Mouse (Mus musculus): ENCODE measurements around the gene Evx2.
A peak's percentile ranks its signal among the peaks of the same experiment; 100 is the strongest.

The Evx2 gene

GRCm38 (mm10) chr2:74695383-74695782 lies 36.0 kb upstream of the Evx2 start:
- DNase-seq (ENCODE audit: low spot score): no peak

- no peak for DNase-seq (ENCODE audit: low spot score)
These were observed 34.7 kb upstream of the Evx2 start for GRCm38 (mm10) chr2:74694066-74694465.

GRCm38 (mm10) chr2:74693432-74693827 lies 34.1 kb upstream of the Evx2 start:
- no peak for DNase-seq (ENCODE audit: low spot score)

- DNase-seq (ENCODE audit: low spot score): no peak
These were observed 33.6 kb upstream of the Evx2 start for GRCm38 (mm10) chr2:74692808-74693431.

GRCm38 (mm10) chr2:74691995-74692807 lies 32.8 kb upstream of the Evx2 start:
- DNase-seq (ENCODE audit: low spot score): no peak

GRCm38 (mm10) chr2:74691022-74691951 lies 31.9 kb upstream of the Evx2 start, which contains the start of gene Hoxd10:
TSS of gene Hoxd10 (plus strand) at chr2:74691924.
- peak; percentile 37 for DNase-seq (ENCODE audit: low spot score)

GRCm38 (mm10) chr2:74690338-74690716 lies 31.0 kb upstream of the Evx2 start:
- DNase-seq (ENCODE audit: low spot score): no peak

GRCm38 (mm10) chr2:74689574-74690337 lies 30.4 kb upstream of the Evx2 start:
- DNase-seq (ENCODE audit: low spot score): no peak

GRCm38 (mm10) chr2:74688795-74689573 lies 29.6 kb upstream of the Evx2 start:
- DNase-seq (ENCODE audit: low spot score): no peak

GRCm38 (mm10) chr2:74687698-74688555 lies 28.6 kb upstream of the Evx2 start:
- no peak for DNase-seq (ENCODE audit: low spot score)

GRCm38 (mm10) chr2:74686988-74687697 lies 27.8 kb upstream of the Evx2 start:
- no peak for DNase-seq (ENCODE audit: low spot score)

GRCm38 (mm10) chr2:74686301-74686987 lies 27.1 kb upstream of the Evx2 start:
- DNase-seq (ENCODE audit: low spot score): no peak

- no peak for DNase-seq (ENCODE audit: low spot score)
These were observed 25.8 kb upstream of the Evx2 start for GRCm38 (mm10) chr2:74685059-74685603.

- DNase-seq (ENCODE audit: low spot score): no peak
These were observed 24.7 kb upstream of the Evx2 start for GRCm38 (mm10) chr2:74684106-74684505.

- no peak for DNase-seq (ENCODE audit: low spot score)
These were observed 24.2 kb upstream of the Evx2 start for GRCm38 (mm10) chr2:74683471-74683951.

- DNase-seq (ENCODE audit: low spot score): no peak
These were observed 23.4 kb upstream of the Evx2 start for GRCm38 (mm10) chr2:74682796-74683195.

- DNase-seq (ENCODE audit: low spot score): no peak
These were observed 22.5 kb upstream of the Evx2 start for GRCm38 (mm10) chr2:74681594-74682531.

Measured in urinary bladder, postnatal 10 days (tissue).